Mouse (Mus musculus) heart, postnatal 10 days (tissue): ENCODE data around the gene Apom. TPM values are rescaled to one million over a fixed set of nuclear protein-coding genes. Genes with fewer than 3 reads are reported as not detected.
A peak's percentile ranks its signal among the peaks of the same experiment; 100 is the strongest.

ENCODE experiments used
- DNase-seq, 2 experiments: peaks; one replicate each; pipeline ENCODE4 v3.0.0; 2021
- intact Hi-C: fragments of 180-260 bp; cut with DNase I; formaldehyde crosslinking; loops from one replicate; pipeline ENCODE4 v1.15.1; 2025
- total RNA-seq, 2 experiments: library from RNA; stranded (reverse); gene quantifications; 2 replicates each; pipeline ENCODE4 v1.2.3; 2021

Apom gene
- total RNA-seq, 2 experiments from 2014 or later = not detected

- no peak for DNase-seq
- intact Hi-C loops = no loop called here
Observed at GRCm38 (mm10) chr17:35104079-35104478, 27.8 kb downstream of the Apom start.

- DNase-seq = no peak
- intact Hi-C loops = no loop called here
Observed at GRCm38 (mm10) chr17:35103221-35103690, 28.6 kb downstream of the Apom start.

- intact Hi-C loops = no loop called here
- DNase-seq = no peak
Observed at GRCm38 (mm10) chr17:35102299-35102698, 29.6 kb downstream of the Apom start.

- intact Hi-C loops = no loop called here
- DNase-seq = no peak
Observed at GRCm38 (mm10) chr17:35101161-35101560, 30.7 kb downstream of the Apom start.

- intact Hi-C loops = no loop called here
- DNase-seq = no peak
Observed at GRCm38 (mm10) chr17:35100196-35100765, 31.6 kb downstream of the Apom start.

- DNase-seq = peak in 1 of 2 experiments; percentile 41
- intact Hi-C loops = no loop called here
Observed at GRCm38 (mm10) chr17:35097164-35097655, 34.6 kb downstream of the Apom start.

GRCm38 (mm10) chr17:35096597-35096996 lies 35.3 kb downstream of the Apom start:
- intact Hi-C loops = no loop called here

GRCm38 (mm10) chr17:35094475-35095365 lies 37.1 kb downstream of the Apom start:
- no peak for DNase-seq
- intact Hi-C loops = no loop called here

More at GRCm38 (mm10) chr17:35096597-35096996, 35.3 kb downstream of the Apom start:
- DNase-seq = no peak

- DNase-seq = no peak
- intact Hi-C loops = no loop called here
Observed at GRCm38 (mm10) chr17:35092403-35093198, 39.2 kb downstream of the Apom start.

- DNase-seq = peak; percentile 35 to 46
Observed at GRCm38 (mm10) chr17:35090166-35090932, 41.5 kb downstream of the Apom start.

GRCm38 (mm10) chr17:35088825-35089644 lies 42.8 kb downstream of the Apom start, which contains the start of gene Abhd16a:
Abhd16a (plus strand) TSS chr17:35089263.
- DNase-seq = peak; percentile 96
- intact Hi-C loops = loop anchor here (2.0 kb wide), 1 partner anchor 30 kb away; the partner anchor contains the start of gene Ddah2

More at GRCm38 (mm10) chr17:35090166-35090932, 41.5 kb downstream of the Apom start:
- intact Hi-C loops = loop anchor here (2.0 kb wide), 1 partner anchor 30 kb away; the partner anchor contains the start of gene Gpank1

- no peak for DNase-seq
- intact Hi-C loops = loop anchor here (2.0 kb wide), 1 partner anchor 29 kb away; the partner anchor contains the start of gene Ddah2
Observed at GRCm38 (mm10) chr17:35088151-35088550, 43.7 kb downstream of the Apom start.

GRCm38 (mm10) chr17:35085208-35085865 lies 46.5 kb downstream of the Apom start, which contains the start of gene Ly6g6f:
Ly6g6f (minus strand) TSS chr17:35085610.
- DNase-seq = no peak
- intact Hi-C loops = no loop called here

GRCm38 (mm10) chr17:35083929-35084497 lies 47.8 kb downstream of the Apom start:
- intact Hi-C loops = no loop called here
- no peak for DNase-seq

- intact Hi-C loops = no loop called here
Observed at GRCm38 (mm10) chr17:35082841-35083576, 48.8 kb downstream of the Apom start.

GRCm38 (mm10) chr17:35080710-35081109 lies 51.1 kb downstream of the Apom start:
- intact Hi-C loops = no loop called here
- DNase-seq = no peak

More at GRCm38 (mm10) chr17:35082841-35083576, 48.8 kb downstream of the Apom start:
- no peak for DNase-seq

GRCm38 (mm10) chr17:35080248-35080647 lies 51.6 kb downstream of the Apom start:
- DNase-seq = no peak
- intact Hi-C loops = no loop called here
